Mouse (Mus musculus) CH12.LX (cell line): ENCODE results near the gene Hspa5. TPM values are rescaled to one million over a fixed set of nuclear protein-coding genes. Genes with fewer than 3 reads are reported as not detected.

ENCODE experiments used
- DNase-seq: peaks from one replicate; pipeline ENCODE4 v3.0.0-alpha.2; 2013; ENCODE audit errors: extremely low read depth
- H3K27ac ChIP-seq: 2 replicates; pipeline ENCODE4 v1.5.1; 2012; ENCODE audit warnings: low read depth, mild to moderate bottlenecking, control low read depth, moderate library complexity; ENCODE audit not compliant: insufficient read depth
- H3K27me3 ChIP-seq: replicated peaks from 2 replicates; pipeline ENCODE3; 2012; ENCODE audit warnings: inconsistent platforms
- H3K36me3 ChIP-seq, 2 experiments: replicated peaks in 1 of 2; 2 replicates each; pipeline versions ENCODE3 to v1.6.1; 2012; ENCODE audit warnings: inconsistent platforms in 1 of 2, low read length in 1 of 2, mild to moderate bottlenecking in 1 of 2, mixed read lengths in 1 of 2, moderate library complexity in 1 of 2; ENCODE audit not compliant: control insufficient read depth in 1 of 2, insufficient read depth in 1 of 2
- H3K4me1 ChIP-seq, 2 experiments: 2 replicates each; pipeline ENCODE4 v1.6.1; 2012; ENCODE audit warnings: inconsistent platforms in 1 of 2, moderate library complexity in 1 of 2; ENCODE audit not compliant: insufficient read depth in 2 of 2, control insufficient read depth in 1 of 2
- H3K4me2 ChIP-seq: 2 replicates; pipeline ENCODE4 v1.6.1; 2012; ENCODE audit warnings: low read depth, mild to moderate bottlenecking, control low read depth; ENCODE audit not compliant: poor library complexity, insufficient read depth, severe bottlenecking
- H3K4me3 ChIP-seq, 3 experiments: fragments of 150-350 bp in 1 of 3; sonication (generic) in 1 of 3; replicated peaks in 1 of 3; 2 replicates each; pipeline versions ENCODE3 to v1.5.1; 2011 to 2012; ENCODE audit warnings: low read depth in 2 of 3, low read length in 2 of 3, mild to moderate bottlenecking in 2 of 3, moderate library complexity in 2 of 3, control low read depth in 1 of 3, improper control_type of control experiment in 1 of 3, inconsistent platforms in 1 of 3, mixed read lengths in 1 of 3; ENCODE audit not compliant: poor library complexity in 1 of 3
- H3K79me2 ChIP-seq: replicated peaks from 2 replicates; pipeline ENCODE4 v1.6.1; 2012; ENCODE audit warnings: mild to moderate bottlenecking, moderate library complexity; ENCODE audit not compliant: control insufficient read depth, poor library complexity, insufficient read depth, severe bottlenecking; ENCODE audit errors: extremely low read depth
- H3K9ac ChIP-seq: 2 replicates; pipeline ENCODE4 v1.6.1; 2012; ENCODE audit warnings: low read depth, mild to moderate bottlenecking, control low read depth, moderate library complexity; ENCODE audit not compliant: insufficient read depth
- H3K9me3 ChIP-seq: replicated peaks from 2 replicates; pipeline ENCODE3; 2012; ENCODE audit warnings: low read length, inconsistent platforms, mixed read lengths
- BHLHE40 ChIP-seq: IDR thresholded peaks from 2 replicates; pipeline ENCODE4 v1.6.1; 2011; ENCODE audit warnings: mild to moderate bottlenecking, low read depth, low read length, improper control_type of control experiment
- CTCF ChIP-seq, 2 experiments: IDR thresholded peaks in 1 of 2; conservative IDR thresholded peaks in 1 of 2; 2 replicates each; pipeline ENCODE4 v1.5.1; 2011 to 2012; ENCODE audit warnings: low read depth in 2 of 2, low read length in 2 of 2, improper control_type of control experiment in 1 of 2, inconsistent platforms in 1 of 2, mild to moderate bottlenecking in 1 of 2, moderate library complexity in 1 of 2
- E2F4 ChIP-seq: IDR thresholded peaks from 2 replicates; pipeline ENCODE4 v1.6.1; 2011; ENCODE audit warnings: low read depth, low read length, improper control_type of control experiment; ENCODE audit not compliant: insufficient replicate concordance
- HCFC1 ChIP-seq: IDR thresholded peaks from 2 replicates; pipeline ENCODE4 v1.6.1; 2012; ENCODE audit warnings: low read depth, mild to moderate bottlenecking, inconsistent platforms, low read length, improper control_type of control experiment
- IRF4 ChIP-seq: IDR thresholded peaks from 2 replicates; pipeline ENCODE4 v1.6.1; 2014; ENCODE audit warnings: low read depth, mild to moderate bottlenecking, inconsistent platforms, low read length, improper control_type of control experiment
- MAZ ChIP-seq: IDR thresholded peaks from 2 replicates; pipeline ENCODE4 v1.6.1; 2012; ENCODE audit warnings: low read depth, mild to moderate bottlenecking, inconsistent platforms, low read length, improper control_type of control experiment, moderate library complexity
- MXI1 ChIP-seq: IDR thresholded peaks from 2 replicates; pipeline ENCODE4 v1.6.1; 2011; ENCODE audit warnings: mild to moderate bottlenecking, low read depth, low read length, improper control_type of control experiment
- NELFE ChIP-seq: IDR thresholded peaks from 2 replicates; pipeline ENCODE4 v1.6.1; 2011; ENCODE audit warnings: low read depth, low read length, improper control_type of control experiment
- NRF1 ChIP-seq: IDR thresholded peaks from 2 replicates; pipeline ENCODE4 v1.6.1; 2014; ENCODE audit warnings: low read depth, mild to moderate bottlenecking, inconsistent platforms, low read length, improper control_type of control experiment, moderate library complexity
- POLR2A ChIP-seq: IDR thresholded peaks from 2 replicates; pipeline ENCODE4 v1.6.1; 2011; ENCODE audit warnings: low read depth, mild to moderate bottlenecking, improper control_type of control experiment, low read length
- SMC3 ChIP-seq: IDR thresholded peaks from 2 replicates; pipeline ENCODE4 v1.6.1; 2011; ENCODE audit warnings: low read depth, low read length, improper control_type of control experiment
- TBP ChIP-seq: conservative IDR thresholded peaks from 2 replicates; pipeline ENCODE4 v1.6.1; 2011; ENCODE audit warnings: low read depth, low read length, improper control_type of control experiment
- USF2 ChIP-seq: conservative IDR thresholded peaks from 2 replicates; pipeline ENCODE4 v1.6.1; 2011; ENCODE audit warnings: low read depth, low read length, improper control_type of control experiment
- ZC3H11A ChIP-seq: IDR thresholded peaks from 2 replicates; pipeline ENCODE4 v1.6.1; 2012; ENCODE audit warnings: low read depth, mild to moderate bottlenecking, inconsistent platforms, low read length, improper control_type of control experiment
- ZKSCAN1 ChIP-seq: IDR thresholded peaks from 2 replicates; pipeline ENCODE4 v1.6.1; 2012; ENCODE audit warnings: low read depth, inconsistent platforms, low read length, improper control_type of control experiment, borderline replicate concordance
- ZNF384 ChIP-seq: IDR thresholded peaks from 2 replicates; pipeline ENCODE4 v1.6.1; 2012; ENCODE audit warnings: low read depth, low read length, improper control_type of control experiment, inconsistent platforms
- dilution Hi-C: fragments of 300-500 bp; cut with MboI; formaldehyde crosslinking; loops from 2 replicates; pipeline ENCODE4 v1.14.3; 2020; ENCODE audit warnings: low sequenced_read_pairs; ENCODE audit not compliant: extremely low pct_unique_long_range_greater_than_20kb, extremely low pct_ligation_motif_present
- in situ Hi-C: fragments of 300-500 bp; cut with MboI; formaldehyde crosslinking; loops from 3 replicates; pipeline ENCODE4 v1.14.3; 2019; ENCODE audit warnings: low sequenced_read_pairs, low pct_ligation_motif_present, low pct_unique_long_range_greater_than_20kb, mixed read lengths
- polyA plus RNA-seq: library from polyadenylated mRNA; unstranded; fragments of >175 nt; gene quantifications from 2 replicates; pipeline ENCODE4 v1.2.1, GENCODE M21; 2012; ENCODE audit warnings: low read depth; ENCODE audit not compliant: insufficient read length
- total RNA-seq, 2 experiments: library from RNA; depleted of rRNA; stranded (reverse); fragments of 300-350 nt in 1 of 2; fragments of >200 nt in 1 of 2; gene quantifications; 2 replicates each; pipeline ENCODE4 v1.2.3; 2012 to 2014

Gene Hspa5
- total and polyA plus RNA-seq, 3 experiments = 791 to 1,168 (median 866) TPM

DNA sequence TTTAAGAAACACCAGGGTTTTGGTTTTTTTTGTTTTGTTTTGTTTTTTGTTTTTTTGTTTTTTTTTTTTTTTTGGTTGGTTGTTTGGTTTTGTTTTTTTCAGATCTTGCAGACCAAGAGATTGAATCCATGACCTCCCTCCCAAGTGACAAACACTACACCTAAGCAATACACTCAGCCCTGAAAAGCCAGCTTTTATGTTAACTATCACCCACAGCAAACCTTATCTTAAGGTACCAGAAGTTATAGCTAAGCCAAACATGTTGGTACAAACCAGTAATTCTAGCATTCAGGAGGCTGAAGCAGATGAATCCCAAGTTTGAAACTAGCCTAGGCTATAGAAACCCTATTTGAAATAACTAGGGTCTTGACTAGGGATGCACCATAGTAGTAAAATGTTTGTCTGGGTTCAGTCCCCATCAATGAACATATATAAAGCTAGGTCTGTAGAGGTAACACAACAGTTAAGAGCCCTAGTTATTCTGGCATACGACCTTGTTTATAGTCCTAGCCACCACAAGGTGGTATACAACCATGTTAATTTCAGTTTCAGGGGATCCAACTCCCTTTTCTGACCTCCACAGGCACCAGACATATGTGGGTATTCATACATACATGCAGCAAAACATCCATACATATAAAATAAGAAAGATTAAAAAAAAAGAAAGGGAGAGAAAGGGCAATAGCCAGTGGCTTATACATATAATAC is 31.9 kb upstream of the Hspa5 start:
- dilution Hi-C loops (no loop called here), in situ Hi-C loops (no loop called here)
- no peak for DNase-seq
- Histone ChIP-seq H3K9me3 (no peaks in the 10 kb centered on the region), H3K4me2 (no peak overlapping the region), H3K4me1 (peaks cover 0 to 8% of the 10 kb centered on the region in 2 experiments; a peak in 1 of 4 replicates), H3K79me2 (peaks cover 35% of the 10 kb centered on the region), H3K9ac (no peak overlapping the region), H3K27me3 (no peaks in the 10 kb centered on the region), H3K27ac (no peak overlapping the region), H3K4me3 (no peak overlapping the region), H3K36me3 (peaks cover 6 to 47% of the 10 kb centered on the region in 2 experiments)
- TF ChIP-seq IRF4 (no peak), POLR2A (no peak), ZNF384 (no peak), TBP (no peak), ZC3H11A (no peak), USF2 (no peak), ZKSCAN1 (no peak), NELFE (no peak), MXI1 (no peak), E2F4 (no peak)

- H3K9me3 ChIP-seq = no peaks in the 10 kb centered on the region
- H3K4me3 ChIP-seq = no peak overlapping the region
- TF ChIP-seq CTCF (conservative IDR thresholded peaks at IDR 0.05 in 1 of 2, IDR thresholded peaks at IDR 0.05 in 1 of 2; ENCODE audit: low read depth in 2 of 2, low read length in 2 of 2) = no peak
- TF ChIP-seq ZC3H11A = no peak
- TF ChIP-seq NELFE = no peak
- TF ChIP-seq ZKSCAN1 = no peak
- TF ChIP-seq, all 38 proteins: peak for 0
- DNase-seq = no peak
- Histone ChIP-seq H3K36me3 (peaks cover 6 to 48% of the 10 kb centered on the region in 2 experiments), H3K79me2 (peaks cover 35% of the 10 kb centered on the region), H3K9ac (no peak overlapping the region), H3K4me1 (peaks cover 0 to 8% of the 10 kb centered on the region in 2 experiments; a peak in 1 of 4 replicates), H3K27me3 (no peaks in the 10 kb centered on the region), H3K27ac (no peak overlapping the region), H3K4me2 (no peak overlapping the region)
- dilution Hi-C loops (no loop called here), in situ Hi-C loops (no loop called here)
Observed at GRCm38 (mm10) chr2:34741390-34742159, 30.2 kb upstream of the Hspa5 start.

GRCm38 (mm10) chr2:34742675-34743074 is 29.1 kb upstream of the Hspa5 start:
- no peak for DNase-seq
- H3K36me3 ChIP-seq = peaks cover 6 to 50% of the 10 kb centered on the region in 2 experiments

More at GRCm38 (mm10) chr2:34742675-34743074, 29.1 kb upstream of the Hspa5 start:
- in situ Hi-C loops = no loop called here
- H3K4me2 ChIP-seq = no peak overlapping the region
- no peaks in the 10 kb centered on the region for H3K27me3 ChIP-seq
- TF ChIP-seq TBP = no peak
- TF ChIP-seq NRF1 = no peak
- no peak for TF ChIP-seq ZNF384
- no peak for TF ChIP-seq BHLHE40
- no peak for TF ChIP-seq HCFC1
- no peak for TF ChIP-seq POLR2A
- TF ChIP-seq E2F4 = no peak
- TF ChIP-seq ZKSCAN1 = no peak
- no peak for TF ChIP-seq MAZ
- TF ChIP-seq SMC3 = no peak
- H3K9me3 ChIP-seq = no peaks in the 10 kb centered on the region
- H3K9ac ChIP-seq = no peak overlapping the region
- H3K4me3 ChIP-seq = no peak overlapping the region
- H3K79me2 ChIP-seq = peaks cover 27% of the 10 kb centered on the region
- dilution Hi-C loops = no loop called here
- no peak overlapping the region for H3K27ac ChIP-seq
- H3K4me1 ChIP-seq = peaks cover 0 to 8% of the 10 kb centered on the region in 2 experiments; a peak in 1 of 4 replicates
